In genomic region chr9:122701817-122702216, GRCm38 (mm10) we compare ENCODE assay signal across 9 mouse cellular contexts. TPM values are rescaled to one million over a fixed set of nuclear protein-coding genes. Genes with fewer than 3 reads are reported as not detected.
A peak's percentile ranks its signal among the peaks of the same experiment; 100 is the strongest.
DNase-seq lines count a peak whose midpoint lies in the region; ATAC-seq and TF ChIP-seq lines count a peak whose summit lies in the region.
"Had no signal": no experiment of that assay in that cellular context is flagged by ENCODE, and none has a peak within 500 bp of the region (broad histone marks: within the 10 kb centered on the region; RNA-seq: fewer than 3 reads in every experiment).

No protein-coding gene starts in this region.

- DNase-seq in heart, postnatal 0 days (ENCODE audit: low spot score): peak; percentile 13
- DNase-seq in heart, adult 11 months: no peak
- DNase-seq in thymus, adult 2 months: peak; percentile 5
- DNase-seq in thymus, postnatal 36 days: no peak
- DNase-seq in embryonic facial prominence, embryonic 11.5 days (ENCODE audit: low spot score): peak; percentile 76
- DNase-seq in stomach, postnatal 0 days (ENCODE audit: low spot score): peak; percentile 54
- no peak for DNase-seq in cerebellum, adult 18-20 months
- DNase-seq in MN1 (ENCODE audit: low spot score): no peak

- 3% methylated on average over 3 of the region's 3 CpGs for WGBS in heart, postnatal 0 days
- WGBS in thymus, adult 2 months: 6% methylated on average over 3 of the region's 3 CpGs
- 3% methylated on average over 3 of the region's 3 CpGs for WGBS in embryonic facial prominence, embryonic 11.5 days
- 6% methylated on average over 3 of the region's 3 CpGs for WGBS in stomach, postnatal 0 days

- no peak for TF ChIP-seq CTCF in heart, postnatal 0 days (IDR thresholded peaks at IDR 0.05; ENCODE audit: low read depth)
- TF ChIP-seq CTCF in thymus, adult 2 months (IDR thresholded peaks at IDR 0.05; ENCODE audit: borderline replicate concordance, control insufficient read depth, extremely low read depth, insufficient read depth, low read length, poor library complexity): no peak
- no peak for TF ChIP-seq CTCF in stomach, postnatal 0 days (IDR thresholded peaks at IDR 0.05; ENCODE audit: low read depth)

- H3K9me3 ChIP-seq in heart, postnatal 0 days (replicated peaks; ENCODE audit: control insufficient read depth, low read length): no peaks in the 10 kb centered on the region
- H3K9me3 ChIP-seq in embryonic facial prominence, embryonic 11.5 days (replicated peaks; ENCODE audit: control insufficient read depth, low read length): no peaks in the 10 kb centered on the region
- no peaks in the 10 kb centered on the region for H3K9me3 ChIP-seq in stomach, postnatal 0 days (ENCODE audit: control insufficient read depth, low read length)
- H3K9me3 ChIP-seq: embryonic facial prominence, embryonic 15.5 days had no signal

- TF ChIP-seq EP300 in heart, postnatal 0 days (IDR thresholded peaks at IDR 0.05; ENCODE audit: low read depth): no peak
- no peak for TF ChIP-seq EP300 in stomach, postnatal 0 days (optimal IDR thresholded peaks at IDR 0.05)

- no peaks in the 10 kb centered on the region for H3K36me3 ChIP-seq in heart, postnatal 0 days (replicated peaks; ENCODE audit: control insufficient read depth, insufficient read depth, low read length)
- no peaks in the 10 kb centered on the region for H3K36me3 ChIP-seq in thymus, adult 2 months (ENCODE audit: control insufficient read depth, insufficient read depth, low read length)
- no peaks in the 10 kb centered on the region for H3K36me3 ChIP-seq in embryonic facial prominence, embryonic 11.5 days (replicated peaks; ENCODE audit: control insufficient read depth, insufficient read depth, low read depth, low read length)
- no peaks in the 10 kb centered on the region for H3K36me3 ChIP-seq in stomach, postnatal 0 days (ENCODE audit: control insufficient read depth, insufficient read depth, low read length)
- H3K36me3 ChIP-seq: embryonic facial prominence, embryonic 15.5 days had no signal

- no peak for ATAC-seq in heart, postnatal 0 days (ENCODE audit: insufficient read depth, low read depth)
- no peak for ATAC-seq in embryonic facial prominence, embryonic 11.5 days (replicated peaks; ENCODE audit: insufficient number of reproducible peaks, low FRiP score, low TSS enrichment, low read depth)
- ATAC-seq in stomach, postnatal 0 days (ENCODE audit: low FRiP score, low TSS enrichment): no peak

- H3K9ac ChIP-seq in heart, postnatal 0 days (replicated peaks; ENCODE audit: low read depth, low read length): no peak overlapping the region
- H3K9ac ChIP-seq in embryonic facial prominence, embryonic 11.5 days (replicated peaks; ENCODE audit: low read length): no peak overlapping the region
- H3K9ac ChIP-seq in stomach, postnatal 0 days (ENCODE audit: low read length): no peak overlapping the region
- H3K9ac ChIP-seq: embryonic facial prominence, embryonic 15.5 days had no signal

- no peaks in the 10 kb centered on the region for H3K27me3 ChIP-seq in heart, postnatal 0 days (ENCODE audit: control insufficient read depth, insufficient read depth, low read length)
- H3K27me3 ChIP-seq in thymus, adult 2 months (ENCODE audit: control insufficient read depth, insufficient read depth, low read length): no peaks in the 10 kb centered on the region
- no peaks in the 10 kb centered on the region for H3K27me3 ChIP-seq in embryonic facial prominence, embryonic 11.5 days (ENCODE audit: control insufficient read depth, insufficient read depth, low read length)
- no peaks in the 10 kb centered on the region for H3K27me3 ChIP-seq in stomach, postnatal 0 days (ENCODE audit: control insufficient read depth, insufficient read depth, low read length)
- H3K27me3 ChIP-seq: embryonic facial prominence, embryonic 15.5 days had no signal

- no peak overlapping the region for H3K4me3 ChIP-seq in heart, postnatal 0 days (ENCODE audit: low read depth, low read length)
- no peak overlapping the region for H3K4me3 ChIP-seq in thymus, adult 2 months (ENCODE audit: control insufficient read depth, insufficient read depth, low read length)
- no peak overlapping the region for H3K4me3 ChIP-seq in embryonic facial prominence, embryonic 11.5 days (ENCODE audit: low read depth, low read length)
- no peak overlapping the region for H3K4me3 ChIP-seq in stomach, postnatal 0 days (ENCODE audit: low read depth, low read length)
- H3K4me3 ChIP-seq: embryonic facial prominence, embryonic 15.5 days had no signal

- no peak overlapping the region for H3K27ac ChIP-seq in heart, postnatal 0 days (ENCODE audit: low read depth)
- H3K27ac ChIP-seq in thymus, adult 2 months (ENCODE audit: control insufficient read depth, insufficient read depth, low read length): no peak overlapping the region
- no peak overlapping the region for H3K27ac ChIP-seq in embryonic facial prominence, embryonic 11.5 days (replicated peaks; ENCODE audit: low read depth, low read length)
- no peak overlapping the region for H3K27ac ChIP-seq in stomach, postnatal 0 days (replicated peaks)
- H3K27ac ChIP-seq: embryonic facial prominence, embryonic 15.5 days had no signal

- no peak overlapping the region for H3K4me2 ChIP-seq in heart, postnatal 0 days (ENCODE audit: low read depth, low read length)
- H3K4me2 ChIP-seq in embryonic facial prominence, embryonic 11.5 days (ENCODE audit: low read depth, low read length): no peak overlapping the region
- H3K4me2 ChIP-seq in stomach, postnatal 0 days (replicated peaks; ENCODE audit: low read depth): no peak overlapping the region
- H3K4me2 ChIP-seq: embryonic facial prominence, embryonic 15.5 days had no signal

- H3K4me1 ChIP-seq in heart, postnatal 0 days (ENCODE audit: control insufficient read depth, insufficient read depth): no peaks in the 10 kb centered on the region
- H3K4me1 ChIP-seq in thymus, adult 2 months (replicated peaks; ENCODE audit: control insufficient read depth, insufficient read depth, low read length): no peaks in the 10 kb centered on the region
- H3K4me1 ChIP-seq in embryonic facial prominence, embryonic 11.5 days (ENCODE audit: control insufficient read depth, insufficient read depth, low read length): no peaks in the 10 kb centered on the region
- H3K4me1 ChIP-seq in stomach, postnatal 0 days (replicated peaks; ENCODE audit: control insufficient read depth, insufficient read depth): no peaks in the 10 kb centered on the region
- H3K4me1 ChIP-seq: embryonic facial prominence, embryonic 15.5 days had no signal

- TF ChIP-seq POLR2A in thymus, adult 2 months (IDR thresholded peaks at IDR 0.05; ENCODE audit: control insufficient read depth, extremely low read depth, insufficient read depth, low read length, poor library complexity): no peak

RNA-seq across cellular contexts. Expression of gene Topaz1, which starts 45.3 kb away (rescaled TPM):
- not detected in 2 replicates for total RNA-seq in heart, postnatal 0 days (2014; rRNA removed; ENCODE audit: low replicate concordance)
- not detected in 2 replicates for polyA plus RNA-seq in heart, postnatal 0 days (2015; fragmentation: Nextera tagmentation; extraction: Ambion mirVana)
- not detected in 2 replicates for polyA plus RNA-seq in thymus, adult 2 months (2012; rRNA removed)
- polyA plus RNA-seq in embryonic facial prominence, embryonic 11.5 days (2014; fragmentation: Nextera tagmentation; extraction: Ambion mirVana): not detected in 2 replicates
- polyA plus RNA-seq in stomach, postnatal 0 days (2015; fragmentation: Nextera tagmentation; extraction: Ambion mirVana): not detected in 2 replicates
- polyA plus RNA-seq: embryonic facial prominence, embryonic 15.5 days had no signal

Comparison
In these comparisons a context has a peak if more than half of its experiments do, and no peak if none do; other contexts are left out.
1. DNase-seq: peak in heart, postnatal 0 days (single experiment), thymus, adult 2 months (single experiment), embryonic facial prominence, embryonic 11.5 days (single experiment) and stomach, postnatal 0 days (single experiment); none in heart, adult 11 months (single experiment), thymus, postnatal 36 days (0 of 2), cerebellum, adult 18-20 months (0 of 2) and MN1 (single experiment).